Mouse (Mus musculus): ENCODE data around the gene Ppdpf.

The Ppdpf gene

DNA sequence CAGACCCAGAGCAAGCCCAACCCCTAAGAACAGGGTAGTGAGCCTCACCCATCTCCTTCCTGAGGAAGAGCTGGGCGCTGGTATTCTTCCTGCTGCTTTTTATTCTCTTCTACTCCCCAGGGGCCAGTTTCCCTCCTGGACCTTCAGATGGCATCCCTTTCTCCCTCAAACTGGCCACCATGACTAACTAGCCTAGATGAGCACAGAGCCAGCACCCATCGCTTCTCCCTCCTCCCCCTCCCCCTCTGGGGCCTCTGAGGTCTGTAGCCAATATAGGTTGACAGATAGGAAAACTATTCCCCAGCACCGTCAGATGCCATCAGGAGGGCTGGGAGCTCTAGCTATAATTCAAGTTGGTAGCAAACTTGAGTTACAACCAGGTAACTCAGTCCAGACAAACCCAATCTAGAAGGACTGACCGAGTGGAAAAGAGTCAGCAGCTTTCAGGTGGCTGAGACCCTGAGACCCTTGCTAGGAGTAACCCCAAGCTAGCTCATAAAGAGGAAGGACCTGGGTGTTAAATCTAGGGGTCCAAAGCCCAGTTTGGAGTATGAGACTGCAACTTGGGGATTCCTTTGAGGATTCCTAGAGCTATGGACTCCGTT lies 31.9 kb downstream of the Ppdpf start:
- no peak for DNase-seq (ENCODE audit: low read depth, low spot score)

DNA sequence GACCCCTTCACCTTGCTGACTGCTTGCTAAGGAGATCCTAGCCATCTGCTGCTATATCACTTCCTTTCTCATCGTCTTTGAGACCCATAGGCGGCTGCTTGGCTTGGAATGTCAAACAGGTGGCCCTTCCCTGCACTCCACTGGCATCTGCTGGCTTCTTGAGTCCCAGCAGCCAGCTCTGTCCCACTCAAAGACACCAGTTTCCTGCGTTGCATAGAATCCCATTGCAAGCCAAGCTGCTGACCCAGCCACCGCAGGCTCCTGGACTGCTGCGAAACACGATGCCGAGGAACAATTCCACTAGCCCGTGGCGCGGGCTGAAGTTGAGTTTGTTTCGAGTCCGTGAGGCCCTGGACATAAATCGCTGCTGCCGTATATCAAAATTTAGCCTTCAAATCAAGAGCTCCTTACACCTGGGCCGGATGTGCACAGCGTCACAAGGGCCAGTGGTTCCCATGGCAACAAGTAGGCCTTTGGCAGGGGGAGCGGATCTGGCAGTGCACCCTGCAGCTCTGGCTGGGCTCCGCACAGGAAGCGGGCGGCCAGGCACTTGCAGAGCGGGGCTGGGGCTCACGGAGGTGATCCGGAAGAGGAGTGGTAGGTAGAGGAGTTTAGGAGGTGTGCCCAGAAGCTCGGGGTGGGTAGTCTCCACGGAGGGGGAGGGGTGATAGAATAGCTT lies 32.6 kb downstream of the Ppdpf start, which contains the start of gene Fndc11:
Gene Fndc11, plus strand, starts transcription at position 476 of the 679 bp plus-strand sequence.
- DNase-seq (ENCODE audit: low read depth, low spot score) = peak; percentile 82

DNA sequence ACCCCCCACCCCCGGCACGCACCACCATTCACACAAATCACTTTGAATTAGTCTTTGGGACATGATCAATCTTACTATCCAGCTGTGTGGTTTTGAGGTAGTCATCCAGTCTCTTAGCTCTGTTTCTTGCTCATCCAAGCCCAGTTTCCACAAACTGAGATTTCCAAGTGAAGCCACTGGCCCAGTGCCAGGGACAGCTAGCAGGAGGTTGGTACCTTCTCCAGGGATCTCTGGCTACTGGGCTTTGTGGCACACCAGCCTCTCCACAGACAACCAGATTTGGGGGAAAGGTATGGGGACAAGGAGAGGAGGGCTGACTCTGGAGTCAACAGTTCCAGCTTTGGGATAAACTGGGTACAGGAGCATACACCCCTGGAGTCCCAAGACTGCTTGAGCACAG lies 33.3 kb downstream of the Ppdpf start:
- DNase-seq (ENCODE audit: low read depth, low spot score) = peak; percentile 20

DNA sequence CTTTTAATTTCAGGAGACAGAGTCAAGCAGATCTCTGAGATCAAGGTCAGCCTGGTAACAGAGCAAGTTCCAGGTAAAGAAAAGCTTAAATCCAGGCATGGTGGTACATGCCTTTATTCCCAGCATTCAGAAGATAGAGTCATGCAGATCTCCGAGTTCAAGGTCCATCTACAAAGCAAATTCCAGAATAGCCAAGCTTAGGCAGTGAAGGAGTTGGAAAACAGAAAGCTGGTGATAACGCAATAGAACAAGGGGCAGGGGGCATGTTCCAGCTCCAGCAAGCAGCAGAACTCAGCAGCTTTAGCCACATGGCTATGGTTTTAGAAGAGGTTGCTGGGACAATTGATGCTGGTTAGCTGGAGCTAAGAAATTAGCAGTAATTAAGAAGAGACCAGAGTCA lies 37.9 kb downstream of the Ppdpf start:
- no peak for DNase-seq (ENCODE audit: low read depth, low spot score)

DNA sequence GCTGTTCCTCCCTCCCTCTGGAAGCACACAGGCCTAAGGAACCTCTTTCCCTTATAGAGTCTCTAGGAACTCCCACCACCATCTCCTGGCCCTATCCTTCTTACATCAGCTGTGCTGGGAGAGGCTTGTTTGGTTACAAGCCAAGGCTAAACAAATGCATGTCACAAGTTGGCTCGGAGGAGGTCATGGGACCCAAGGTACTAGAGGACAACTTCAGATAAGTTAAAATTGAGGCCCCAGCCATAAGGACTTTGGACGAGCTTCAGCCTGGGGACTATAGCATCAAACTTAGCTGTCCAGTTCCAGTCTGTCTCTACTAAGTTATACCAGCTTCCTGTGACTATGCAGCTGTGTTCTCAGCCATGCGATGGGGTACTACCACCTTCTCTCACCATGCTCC lies 40.1 kb downstream of the Ppdpf start:
- DNase-seq (ENCODE audit: low read depth, low spot score) = no peak

DNA sequence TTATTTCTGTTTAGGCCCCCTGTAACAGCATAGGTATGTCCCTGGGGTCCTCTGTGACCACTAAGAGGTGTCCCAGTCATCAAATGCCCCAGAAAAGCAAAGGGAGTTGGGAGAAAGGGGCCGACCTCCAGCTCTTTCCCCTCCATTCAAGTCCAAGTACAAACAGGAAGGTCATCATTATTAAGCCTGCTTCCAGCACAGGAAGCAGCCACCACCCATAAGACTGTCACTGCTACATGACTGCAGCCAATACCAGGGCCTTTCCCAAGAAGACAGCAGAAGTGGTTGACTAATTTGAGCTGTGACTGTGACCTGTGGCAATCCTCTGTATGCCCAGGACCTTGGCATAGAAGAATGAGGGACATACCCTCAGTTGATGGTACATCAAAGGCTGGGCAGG lies 41.3 kb downstream of the Ppdpf start:
- no peak for DNase-seq (ENCODE audit: low read depth, low spot score)

DNA sequence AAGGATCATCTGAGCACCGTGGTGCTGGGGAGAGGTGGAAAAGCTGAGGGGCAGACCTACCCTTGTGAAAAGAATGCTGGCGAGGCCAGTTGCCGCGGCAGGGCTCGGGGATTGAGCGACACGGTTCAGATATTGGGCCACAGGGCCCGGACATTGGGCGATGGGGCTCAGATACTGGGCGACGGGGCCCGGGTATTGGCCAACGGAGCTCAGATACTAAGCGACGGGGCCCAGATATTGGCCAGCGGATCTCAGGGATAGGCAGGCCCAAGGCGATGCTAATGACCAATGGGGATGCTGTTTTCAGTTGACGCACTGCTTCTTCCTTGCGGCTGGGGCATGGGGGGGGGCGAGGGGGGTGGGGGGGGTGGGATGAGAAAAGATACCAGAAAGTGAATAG lies 44.1 kb downstream of the Ppdpf start:
- DNase-seq (ENCODE audit: low read depth, low spot score) = peak; percentile 79

DNA sequence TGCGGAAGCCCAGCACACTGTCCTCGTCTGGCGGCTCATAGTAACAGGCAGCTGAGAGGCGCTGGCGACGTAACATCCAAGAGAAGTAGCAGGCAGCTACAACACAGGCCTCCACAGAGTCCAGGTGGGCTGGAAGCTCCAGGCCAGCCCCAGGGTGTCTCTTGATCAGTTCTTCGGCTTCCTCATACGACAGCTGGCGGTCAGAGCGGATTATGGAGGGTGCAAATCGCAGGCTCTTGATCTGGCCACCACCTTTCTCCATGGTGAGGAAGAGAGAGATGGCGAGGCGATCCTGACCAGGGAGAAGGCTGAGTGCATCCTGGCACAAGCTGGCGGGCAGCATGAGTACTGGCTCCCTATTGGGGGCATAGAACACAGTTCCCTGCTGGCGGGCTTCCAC lies 46.4 kb downstream of the Ppdpf start:
- no peak for DNase-seq (ENCODE audit: low read depth, low spot score)

DNA sequence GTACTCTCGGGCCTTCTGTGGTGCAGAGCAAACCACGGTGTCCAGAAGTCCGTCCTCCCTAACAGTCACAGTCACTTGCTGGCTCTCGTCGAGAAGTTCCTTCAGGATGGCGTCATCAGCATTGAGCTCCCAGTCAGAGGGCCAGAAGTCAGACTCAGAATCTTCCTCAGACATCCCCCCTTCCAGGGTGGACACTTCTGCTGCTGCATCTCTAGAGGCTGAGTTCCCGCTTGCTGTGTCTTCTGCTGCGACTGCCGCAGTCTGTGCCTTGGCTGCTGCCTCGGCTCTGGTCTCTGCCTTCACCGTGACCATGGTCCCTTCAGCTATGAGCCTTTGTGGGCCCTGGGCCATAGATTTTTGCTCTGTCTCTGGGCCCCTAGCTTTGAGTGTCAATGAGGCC lies 47.6 kb downstream of the Ppdpf start:
- DNase-seq (ENCODE audit: low read depth, low spot score) = no peak

DNA sequence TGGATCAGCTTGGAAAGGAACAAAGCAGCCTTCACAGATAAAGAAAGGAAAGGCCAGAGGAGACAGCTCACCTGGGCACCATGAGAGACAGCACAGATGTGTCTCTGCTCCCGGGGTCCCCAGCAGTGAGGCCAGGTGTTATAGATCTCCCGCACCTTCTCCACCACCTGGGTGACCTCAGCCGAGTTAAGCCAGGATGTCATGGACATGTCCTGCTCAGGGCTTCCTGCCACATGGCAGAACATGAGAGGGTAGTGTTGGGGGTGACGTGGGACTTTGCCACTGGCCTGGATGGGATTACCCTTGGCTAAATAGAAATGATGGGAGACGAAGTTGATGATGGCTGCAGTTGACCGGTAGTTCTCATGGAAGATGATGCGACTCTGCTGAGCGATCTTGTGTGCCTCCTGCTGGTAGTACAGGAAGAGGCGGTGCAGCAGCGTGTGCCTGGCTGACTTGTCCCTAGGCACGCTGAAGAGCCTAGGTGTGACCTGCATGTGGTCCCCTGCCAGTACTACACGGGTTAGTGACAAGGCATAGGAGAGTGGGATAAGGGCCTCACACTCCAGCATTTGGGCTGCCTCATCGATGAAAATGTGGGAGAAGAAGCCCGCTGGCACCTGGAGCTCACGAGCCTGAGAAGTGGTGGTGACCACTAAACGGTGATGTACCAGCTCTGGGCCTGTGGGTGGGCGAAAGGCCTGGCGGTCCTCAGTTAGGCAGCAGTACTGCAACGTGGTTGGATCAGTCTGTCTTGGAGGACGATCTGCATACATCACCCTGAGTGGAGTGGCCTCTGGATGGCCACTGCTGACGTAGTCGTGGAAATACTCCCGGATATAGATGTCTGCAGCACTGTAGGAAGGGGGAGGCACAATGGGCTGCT lies 48.9 kb downstream of the Ppdpf start:
- DNase-seq (ENCODE audit: low read depth, low spot score) = no peak

DNA sequence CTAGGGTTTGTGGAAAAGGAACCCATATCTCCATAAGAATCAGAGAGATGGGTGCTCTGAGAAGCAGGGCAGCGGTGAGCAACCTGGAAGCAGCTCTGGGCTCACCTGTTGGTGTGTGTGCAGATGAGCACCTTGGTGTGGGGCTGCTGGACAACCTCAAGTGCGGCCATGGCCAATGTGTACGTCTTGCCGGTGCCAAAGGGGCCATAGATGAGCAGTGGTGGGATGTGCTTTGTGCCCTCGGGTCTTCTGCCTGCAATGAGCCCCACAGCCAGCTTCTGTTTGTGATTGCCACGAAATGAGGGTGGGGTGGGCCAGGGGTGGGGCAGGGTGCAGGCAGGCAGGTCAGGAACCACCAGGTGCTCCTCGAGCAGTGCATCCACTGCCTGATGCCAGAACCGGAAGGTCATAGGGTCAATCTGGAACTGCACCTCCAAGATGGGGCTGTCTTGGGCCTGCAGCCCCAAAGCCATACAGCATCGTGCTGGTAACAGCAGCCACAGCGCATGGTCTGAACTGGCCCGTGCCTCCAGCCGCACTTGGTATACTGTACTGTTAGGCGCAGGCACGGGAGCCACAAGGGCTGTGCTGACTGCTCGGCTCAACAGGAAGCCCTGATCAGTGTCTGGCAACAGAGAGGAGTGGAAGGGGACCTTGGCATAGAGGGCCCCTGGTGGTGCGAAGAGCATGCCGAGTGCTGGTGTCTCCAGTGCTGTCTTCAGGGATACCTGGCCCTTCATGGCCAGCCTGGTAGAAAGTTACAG lies 50.4 kb downstream of the Ppdpf start:
- no peak for DNase-seq (ENCODE audit: low read depth, low spot score)

DNA sequence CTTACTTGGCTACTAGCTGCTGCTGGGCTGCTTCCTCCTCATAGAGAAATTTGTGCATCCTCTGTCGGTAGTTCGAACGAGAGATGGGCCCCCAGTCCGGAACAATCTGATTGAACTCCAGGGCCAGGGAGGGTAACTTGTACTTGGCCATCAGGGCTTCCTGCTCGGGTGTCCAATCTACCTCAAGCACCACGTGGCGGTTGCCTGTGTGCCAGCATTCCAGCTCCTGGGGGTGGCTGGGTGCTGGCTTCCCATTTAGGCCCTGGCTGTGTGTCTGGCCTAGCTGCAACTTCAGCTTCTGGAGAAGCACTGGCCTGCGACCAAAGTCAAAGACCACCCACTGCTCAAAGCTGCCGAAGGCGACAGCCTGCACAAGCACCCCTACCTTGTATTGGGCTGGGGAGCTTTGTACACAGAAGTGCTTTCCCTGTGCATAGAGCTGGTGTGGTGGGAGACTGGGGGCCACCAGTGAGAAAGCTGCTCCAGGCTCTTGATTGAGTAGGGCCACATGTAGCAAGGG lies 51.1 kb downstream of the Ppdpf start:
- DNase-seq (ENCODE audit: low read depth, low spot score) = no peak
